Mouse (Mus musculus) midbrain, postnatal 0 days (tissue): ENCODE data around the gene Cd7. TPM values are rescaled to one million over a fixed set of nuclear protein-coding genes. Genes with fewer than 3 reads are reported as not detected.
A peak's percentile ranks its signal among the peaks of the same experiment; 100 is the strongest.
"Not testable (repeated sequence)": the region's sequence is repeated elsewhere in the genome, so short reads cannot be mapped to it uniquely, and the experiment has no call there.

Experiments
- ATAC-seq: fragments of 200-750 bp; cut with Nextera tagmentation; 2 replicates; pipeline ENCODE4 v1.8.0; 2017; ENCODE audit warnings: moderate number of reproducible peaks, mild to moderate bottlenecking, moderate TSS enrichment, moderate library complexity; ENCODE audit not compliant: low FRiP score
- DNase-seq: peaks from one replicate; pipeline ENCODE4 v3.0.0-alpha.2; 2015; ENCODE audit warnings: low spot score
- H3K27ac ChIP-seq: fragments of 300-500 bp; sonication (generic); 2 replicates; pipeline ENCODE4 v1.5.1; 2014; ENCODE audit warnings: low read depth, mild to moderate bottlenecking, low read length, mixed read lengths
- H3K27me3 ChIP-seq: fragments of 300-500 bp; sonication (generic); 2 replicates; pipeline ENCODE4 v1.6.1; 2014; ENCODE audit warnings: low read length, control low read depth, mixed read lengths; ENCODE audit not compliant: insufficient read depth
- H3K36me3 ChIP-seq: fragments of 300-500 bp; sonication (generic); 2 replicates; pipeline ENCODE4 v1.6.1; 2014; ENCODE audit warnings: low read length, control low read depth, mixed read lengths; ENCODE audit not compliant: insufficient read depth
- H3K4me1 ChIP-seq: fragments of 300-500 bp; sonication (generic); 2 replicates; pipeline ENCODE4 v1.6.1; 2014; ENCODE audit warnings: mild to moderate bottlenecking, control low read depth, antibody characterized with exemption, low read length, mixed read lengths; ENCODE audit not compliant: insufficient read depth
- H3K4me2 ChIP-seq: fragments of 300-500 bp; sonication (generic); 2 replicates; pipeline ENCODE4 v1.6.1; 2014; ENCODE audit warnings: low read depth, mild to moderate bottlenecking, low read length, mixed read lengths; ENCODE audit not compliant: poor library complexity, severe bottlenecking
- H3K4me3 ChIP-seq: fragments of 300-500 bp; sonication (generic); 2 replicates; pipeline ENCODE4 v1.5.1; 2014; ENCODE audit warnings: low read depth, mild to moderate bottlenecking, low read length, moderate library complexity
- H3K9ac ChIP-seq: fragments of 300-500 bp; sonication (generic); replicated peaks from 2 replicates; pipeline ENCODE4 v1.6.1; 2014; ENCODE audit warnings: mild to moderate bottlenecking, low read length, moderate library complexity, mixed read lengths; ENCODE audit not compliant: poor library complexity, severe bottlenecking
- H3K9me3 ChIP-seq: fragments of 300-500 bp; sonication (generic); 2 replicates; pipeline ENCODE4 v1.6.1; 2016; ENCODE audit warnings: low read length, control low read depth
- CTCF ChIP-seq: IDR thresholded peaks from 2 replicates; pipeline ENCODE4 v1.5.1; 2016; ENCODE audit warnings: antibody characterized with exemption, mild to moderate bottlenecking
- WGBS: fragments of 180-500 bp; shearing (Covaris S2); extraction: QIAGEN DNeasy Blood & Tissue Kit; methylation state at CpG from one replicate; pipeline ENCODE4 v1.1.7; 2014; 5-methylcytosine and 5-hydroxymethylcytosine counted together
- polyA plus RNA-seq: library from polyadenylated mRNA; unstranded; fragments of >200 nt; fragmentation: Nextera tagmentation; extraction: Ambion mirVana; gene quantifications from 2 replicates; pipeline ENCODE4 v1.2.1, GENCODE M21; 2015
- total RNA-seq: library from RNA; depleted of rRNA; stranded (reverse); fragments of >200 nt; gene quantifications from 2 replicates; pipeline ENCODE4 v1.2.3, GENCODE M21; 2014

The Cd7 gene
- total and polyA plus RNA-seq, 2 experiments from 2014 or later: not detected

DNA sequence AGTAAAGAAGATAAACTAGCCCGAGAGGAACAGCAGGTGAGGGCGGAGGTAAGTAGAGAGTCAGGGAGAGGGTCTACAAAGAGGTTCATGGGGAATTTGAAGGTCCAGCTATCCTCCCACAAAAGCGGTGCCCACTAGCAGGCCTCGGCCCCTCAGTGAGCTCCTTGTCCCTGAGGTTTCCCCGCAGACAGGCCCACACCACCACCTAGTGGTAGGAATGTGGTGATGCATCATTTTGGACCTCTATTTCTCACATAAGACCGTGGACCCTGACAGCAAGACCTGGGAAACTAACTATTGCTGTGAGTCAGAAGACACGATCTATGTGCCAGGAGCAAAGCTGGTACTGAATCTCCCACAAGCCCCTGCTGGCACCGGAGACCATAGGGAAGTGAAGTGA lies 14.3 kb upstream of the Cd7 start:
- no peaks in the 10 kb centered on the region for H3K27me3 ChIP-seq
- 13% methylated on average over 8 of the region's 8 CpGs for WGBS
- DNase-seq (peak; percentile 74), ATAC-seq (no peak)
- H3K9ac ChIP-seq: no peak overlapping the region
- no peak overlapping the region for H3K27ac ChIP-seq
- H3K9me3 ChIP-seq: no peaks in the 10 kb centered on the region
- peak; percentile 99 for TF ChIP-seq CTCF
- H3K4me3 ChIP-seq: no peak overlapping the region
- H3K4me1 ChIP-seq: no peaks in the 10 kb centered on the region
- no peak overlapping the region for H3K4me2 ChIP-seq
- H3K36me3 ChIP-seq: no peaks in the 10 kb centered on the region

GRCm38 (mm10) chr11:121052387-121052786 lies 13.2 kb upstream of the Cd7 start:
- Histone ChIP-seq H3K9me3 (no peaks in the 10 kb centered on the region), H3K27me3 (no peaks in the 10 kb centered on the region), H3K4me1 (no peaks in the 10 kb centered on the region), H3K36me3 (no peaks in the 10 kb centered on the region), H3K4me2 (no peak overlapping the region), H3K27ac (no peak overlapping the region), H3K4me3 (no peak overlapping the region), H3K9ac (no peak overlapping the region)
- DNase-seq (no peak), ATAC-seq (no peak)
- no peak for TF ChIP-seq CTCF
- WGBS: 78% methylated on average over 4 of the region's 4 CpGs

DNA sequence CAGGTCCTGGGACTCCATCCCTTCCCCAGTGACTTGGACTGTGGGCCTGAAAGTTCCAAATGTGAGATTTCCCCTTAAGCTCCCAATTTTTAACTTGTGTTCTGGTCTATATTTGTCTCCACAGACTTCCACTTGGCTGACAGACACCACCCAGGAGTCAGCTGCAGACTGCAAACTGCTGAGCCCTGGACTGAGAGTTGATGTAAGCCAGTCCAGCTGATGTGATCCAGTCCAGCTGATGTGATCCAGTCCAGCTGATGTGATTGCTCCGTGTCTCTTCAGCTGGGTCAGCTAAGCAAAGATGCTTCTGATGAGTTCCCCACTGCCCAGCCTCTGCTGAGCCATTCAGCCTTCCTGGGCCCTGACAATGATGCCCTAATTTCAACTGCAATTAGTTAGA lies 12.6 kb upstream of the Cd7 start:
- Histone ChIP-seq H3K4me2 (no peak overlapping the region), H3K9me3 (no peaks in the 10 kb centered on the region), H3K4me1 (no peaks in the 10 kb centered on the region), H3K27ac (no peak overlapping the region), H3K9ac (no peak overlapping the region), H3K27me3 (no peaks in the 10 kb centered on the region), H3K4me3 (no peak overlapping the region), H3K36me3 (no peaks in the 10 kb centered on the region)
- ATAC-seq (no peak), DNase-seq (no peak)
- 64% methylated on average over 1 of the region's 1 CpGs for WGBS
- no peak for TF ChIP-seq CTCF

- WGBS: 74% methylated on average over 1 of the region's 1 CpGs
- Histone ChIP-seq H3K4me1 (no peaks in the 10 kb centered on the region), H3K9me3 (no peaks in the 10 kb centered on the region), H3K27me3 (no peaks in the 10 kb centered on the region), H3K9ac (no peak overlapping the region), H3K27ac (no peak overlapping the region), H3K36me3 (no peaks in the 10 kb centered on the region), H3K4me2 (no peak overlapping the region), H3K4me3 (no peak overlapping the region)
- ATAC-seq (no peak), DNase-seq (no peak)
- no peak for TF ChIP-seq CTCF
Observed at GRCm38 (mm10) chr11:121049840-121050239, 10.6 kb upstream of the Cd7 start.

DNA sequence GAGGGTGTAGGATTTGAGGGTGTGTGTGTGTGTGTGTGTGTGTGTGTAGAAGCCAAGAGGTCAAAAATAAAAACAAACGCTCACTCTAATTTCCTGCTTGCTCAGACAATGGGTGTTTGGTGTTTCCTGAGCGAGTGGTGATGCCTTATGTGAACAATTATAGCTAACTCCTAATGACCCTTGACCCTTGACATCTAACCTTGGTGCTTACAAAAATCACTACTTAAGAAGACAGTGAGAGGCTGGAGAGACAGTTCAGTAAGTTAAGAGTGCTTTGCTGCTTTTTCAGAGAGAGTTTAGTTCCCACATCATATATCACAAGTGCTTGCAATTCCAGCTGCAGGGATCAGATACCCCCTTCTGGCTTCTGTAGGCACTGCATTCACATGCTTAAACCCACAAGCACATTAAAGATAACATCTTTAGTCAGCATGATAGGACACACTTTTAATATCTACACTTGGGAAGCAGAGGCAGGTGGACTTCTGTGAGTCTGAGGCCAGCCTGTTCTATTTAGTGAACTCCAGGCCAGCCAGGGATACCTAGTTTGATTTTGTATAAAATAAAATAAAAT lies 8.7 kb upstream of the Cd7 start:
- WGBS: 80% methylated on average over 2 of the region's 2 CpGs
- no peaks in the 10 kb centered on the region for H3K36me3 ChIP-seq
- H3K9me3 ChIP-seq: no peaks in the 10 kb centered on the region
- no peak overlapping the region for H3K4me3 ChIP-seq
- no peak overlapping the region for H3K4me2 ChIP-seq
- no peak overlapping the region for H3K27ac ChIP-seq
- DNase-seq (peak; percentile 24), ATAC-seq (no peak)
- H3K4me1 ChIP-seq: no peaks in the 10 kb centered on the region
- H3K9ac ChIP-seq: no peak overlapping the region
- no peaks in the 10 kb centered on the region for H3K27me3 ChIP-seq
- peak; percentile 72 for TF ChIP-seq CTCF

GRCm38 (mm10) chr11:121045286-121045685 lies 6.1 kb upstream of the Cd7 start:
- 50% methylated on average over 1 of the region's 1 CpGs for WGBS
- DNase-seq: peak; percentile 21

DNA sequence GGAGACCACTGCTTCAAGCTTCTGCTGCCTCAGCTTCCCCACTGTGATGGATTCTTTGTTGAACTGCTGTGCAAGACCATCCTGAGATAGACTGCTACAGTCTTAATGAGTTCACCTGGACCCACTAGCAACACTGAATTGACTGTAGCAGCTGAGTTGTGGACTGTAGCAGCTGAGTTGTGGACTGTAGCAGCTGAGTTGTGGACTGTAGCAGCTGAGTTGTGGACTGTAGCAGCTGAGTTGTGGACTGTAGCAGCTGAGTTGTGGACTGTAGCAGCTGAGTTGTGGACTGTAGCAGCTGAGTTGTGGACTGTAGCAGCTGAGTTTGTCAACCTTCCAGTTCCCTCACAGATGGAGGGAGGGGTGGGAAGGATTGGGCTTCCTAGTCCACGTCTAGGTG lies 3.8 kb upstream of the Cd7 start:
- H3K4me2 ChIP-seq, H3K4me3 ChIP-seq, H3K4me1 ChIP-seq, H3K36me3 ChIP-seq, ATAC-seq, H3K9me3 ChIP-seq, H3K9ac ChIP-seq, H3K27me3 ChIP-seq, DNase-seq, H3K27ac ChIP-seq: not testable (repeated sequence)
- WGBS: 52% methylated on average over 1 of the region's 1 CpGs

More at GRCm38 (mm10) chr11:121045286-121045685, 6.1 kb upstream of the Cd7 start:
- TF ChIP-seq CTCF: no peak
- H3K4me2 ChIP-seq: no peak overlapping the region
- ATAC-seq: no peak
- H3K4me1 ChIP-seq: no peaks in the 10 kb centered on the region
- H3K9me3 ChIP-seq: no peaks in the 10 kb centered on the region
- H3K27ac ChIP-seq: no peak overlapping the region
- no peak overlapping the region for H3K4me3 ChIP-seq
- H3K36me3 ChIP-seq: no peaks in the 10 kb centered on the region
- H3K9ac ChIP-seq: no peak overlapping the region
- H3K27me3 ChIP-seq: no peaks in the 10 kb centered on the region
